Mouse (Mus musculus): ENCODE measurements around the gene Anapc2.

The Anapc2 gene

DNA sequence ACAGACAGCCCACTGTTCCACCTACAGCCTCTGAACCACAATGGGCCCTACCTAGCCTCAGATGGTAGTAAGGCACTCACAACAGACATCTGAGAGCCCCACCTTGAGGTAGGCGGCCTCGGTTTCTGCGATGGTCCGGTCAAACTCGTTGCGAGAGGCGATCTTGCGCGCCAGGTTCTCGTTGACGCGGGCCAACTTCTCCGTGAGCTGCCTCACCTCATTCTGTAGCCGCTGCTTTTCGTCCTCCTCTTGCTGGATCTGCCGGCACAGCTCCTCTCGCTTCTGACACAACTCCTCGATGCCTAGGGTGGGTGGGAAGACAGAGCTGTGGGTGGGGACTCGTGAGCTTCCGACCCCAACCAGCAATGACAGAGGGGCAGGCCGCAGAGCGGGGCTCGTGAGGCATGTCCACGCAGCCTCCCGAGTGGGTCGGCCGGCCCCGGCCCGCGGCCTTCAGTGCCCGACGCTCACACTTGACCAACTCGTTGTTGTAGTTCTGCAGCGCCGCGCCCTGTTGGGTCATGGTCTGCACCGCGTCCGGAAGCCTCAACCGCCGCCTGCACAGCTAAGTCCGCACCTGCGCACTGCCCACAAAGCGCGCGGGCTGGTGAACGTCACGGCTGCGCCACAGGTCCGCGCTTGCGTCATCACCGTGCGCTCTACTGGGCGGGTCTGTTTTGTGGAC, at the start of gene Anapc2, which contains the start of gene Ssna1:
Gene Anapc2, plus strand, starts transcription at position 652 of the 685 bp plus-strand sequence.
Gene Ssna1, minus strand, starts transcription at position 612 of the 685 bp plus-strand sequence.
- ATAC-seq (ENCODE audit: low TSS enrichment), result peak; percentile 83

DNA sequence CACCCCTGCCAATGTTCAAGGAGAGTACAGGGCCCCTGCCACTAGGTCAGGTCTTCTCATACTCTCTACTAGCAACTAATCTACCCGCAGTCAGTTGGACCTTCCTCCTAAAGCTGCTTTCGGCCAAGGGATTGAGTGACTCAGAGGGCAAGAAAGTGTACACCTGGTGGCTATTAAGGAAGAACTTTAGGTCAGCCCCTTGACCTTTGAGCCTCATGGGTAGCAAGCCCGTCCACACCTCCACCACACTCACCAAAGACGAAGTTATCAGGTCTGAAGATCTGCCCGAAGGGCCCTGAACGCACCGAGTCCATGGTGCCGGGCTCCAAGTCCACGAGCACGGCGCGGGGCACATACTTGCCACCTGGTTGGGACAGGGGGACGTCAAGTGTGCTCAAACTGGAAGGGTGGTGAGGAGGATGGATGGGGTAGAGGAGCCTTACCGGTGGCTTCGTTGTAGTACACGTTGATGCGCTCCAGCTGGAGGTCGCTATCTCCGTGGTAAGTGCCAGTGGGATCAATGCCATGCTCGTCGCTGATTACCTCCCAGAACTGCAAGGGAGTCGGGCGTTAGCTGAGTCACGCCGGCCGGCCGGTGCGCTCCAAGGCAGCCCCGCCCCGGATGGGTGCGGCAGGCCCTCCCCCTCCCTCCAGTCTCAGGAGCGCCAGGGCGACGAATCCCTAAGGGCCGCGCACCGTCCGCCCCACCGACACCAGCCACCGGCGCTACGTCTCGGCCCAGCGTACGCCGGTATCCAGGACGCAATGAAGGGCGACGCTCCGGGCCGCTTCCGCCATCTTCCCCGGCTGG, 48.4 kb upstream of the Anapc2 start:
- peak; percentile 44 for ATAC-seq (ENCODE audit: low TSS enrichment)

DNA sequence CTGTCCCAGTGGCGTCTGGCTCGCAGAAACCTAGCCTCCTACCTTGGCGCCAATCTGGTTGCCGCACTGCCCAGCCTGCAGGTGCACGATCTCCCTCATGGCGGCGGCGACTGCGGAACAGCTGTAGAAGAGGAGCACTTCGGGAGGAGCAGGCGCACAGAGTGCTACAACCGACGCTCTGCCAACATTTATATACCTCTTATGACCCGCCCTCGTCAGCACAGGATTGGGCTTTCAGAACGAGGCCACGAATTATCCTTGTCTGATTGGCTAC, 47.8 kb upstream of the Anapc2 start, which contains the start of gene Tubb4b:
Gene Tubb4b, minus strand, starts transcription at position 211 of the 274 bp plus-strand sequence.
- no peak for ATAC-seq (ENCODE audit: low TSS enrichment)

GRCm38 (mm10) chr2:25224766-25225752, 47.2 kb upstream of the Anapc2 start:
- ATAC-seq (ENCODE audit: low TSS enrichment), result peak; percentile 83

DNA sequence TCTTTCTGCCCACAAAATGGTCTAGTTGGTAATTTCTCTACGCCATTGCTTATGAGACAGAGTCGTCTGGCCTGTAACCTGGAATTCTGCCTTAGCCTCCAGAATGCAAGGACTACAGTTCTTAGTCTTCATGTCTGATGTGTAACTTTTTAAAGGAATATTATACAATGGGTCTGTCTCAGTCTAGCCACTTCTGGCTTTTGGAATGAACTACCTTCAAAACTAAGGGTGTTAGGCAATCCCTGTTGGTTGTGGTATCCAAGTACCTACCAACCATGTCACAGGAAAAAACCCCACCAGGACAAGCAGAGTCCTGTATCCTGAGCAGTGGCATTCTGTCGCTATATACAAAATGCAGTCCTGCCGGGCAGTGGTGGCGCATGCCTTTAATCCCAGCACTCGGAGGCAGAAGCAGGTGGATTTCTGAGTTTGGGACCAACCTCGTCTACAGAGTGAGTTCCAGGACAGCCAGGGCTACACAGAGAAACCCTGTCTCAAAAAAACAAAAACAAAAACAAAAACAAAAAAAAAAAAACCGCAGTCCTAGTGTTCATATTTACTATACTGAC, 46.4 kb upstream of the Anapc2 start:
- no peak for ATAC-seq (ENCODE audit: low TSS enrichment)

DNA sequence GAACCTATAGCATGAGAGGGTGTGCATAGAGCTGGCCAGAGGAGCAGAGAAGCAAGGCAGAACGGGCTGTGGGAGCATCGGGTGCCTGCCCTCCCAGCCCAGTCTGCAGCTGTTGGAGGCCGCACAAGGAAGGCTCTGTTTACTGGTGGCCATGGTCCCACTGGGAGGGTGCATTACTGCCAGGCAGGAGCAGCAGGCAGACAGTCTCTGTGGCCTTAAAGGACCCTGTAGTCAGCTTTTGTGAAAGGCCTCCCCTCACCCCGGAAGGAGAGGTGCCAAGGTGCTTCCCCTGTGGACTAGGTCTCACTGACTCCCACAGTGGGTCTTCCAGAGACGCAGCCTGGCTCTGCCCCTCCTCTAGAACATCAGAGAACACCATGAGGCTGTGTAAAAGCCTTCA, 45.4 kb upstream of the Anapc2 start:
- ATAC-seq (ENCODE audit: low TSS enrichment), result no peak

GRCm38 (mm10) chr2:25227406-25227805, 44.9 kb upstream of the Anapc2 start:
- ATAC-seq (ENCODE audit: low TSS enrichment), result no peak

DNA sequence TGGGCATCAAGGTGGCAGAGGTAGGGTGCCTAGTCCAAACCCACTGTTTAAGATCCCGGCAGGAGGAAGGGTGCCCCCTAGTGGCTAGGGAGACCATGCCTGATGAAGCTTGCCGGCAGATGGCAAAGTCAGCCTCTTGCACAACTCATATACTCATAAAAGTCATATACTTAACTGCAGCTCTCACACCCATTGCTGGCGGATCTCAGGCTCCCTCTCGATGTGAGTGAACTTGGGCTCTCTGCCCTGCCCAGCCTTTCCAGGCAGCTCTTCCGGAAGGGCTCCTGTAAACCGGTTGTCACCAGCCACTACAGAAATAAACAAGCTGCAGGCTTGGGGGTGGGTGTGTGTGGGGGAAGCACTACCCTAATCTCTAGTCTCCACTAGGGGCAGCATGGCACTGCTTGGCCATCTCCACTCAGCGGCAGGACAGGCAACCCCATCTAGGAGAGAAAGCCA, 43.8 kb upstream of the Anapc2 start:
- peak; percentile 46 for ATAC-seq (ENCODE audit: low TSS enrichment)

DNA sequence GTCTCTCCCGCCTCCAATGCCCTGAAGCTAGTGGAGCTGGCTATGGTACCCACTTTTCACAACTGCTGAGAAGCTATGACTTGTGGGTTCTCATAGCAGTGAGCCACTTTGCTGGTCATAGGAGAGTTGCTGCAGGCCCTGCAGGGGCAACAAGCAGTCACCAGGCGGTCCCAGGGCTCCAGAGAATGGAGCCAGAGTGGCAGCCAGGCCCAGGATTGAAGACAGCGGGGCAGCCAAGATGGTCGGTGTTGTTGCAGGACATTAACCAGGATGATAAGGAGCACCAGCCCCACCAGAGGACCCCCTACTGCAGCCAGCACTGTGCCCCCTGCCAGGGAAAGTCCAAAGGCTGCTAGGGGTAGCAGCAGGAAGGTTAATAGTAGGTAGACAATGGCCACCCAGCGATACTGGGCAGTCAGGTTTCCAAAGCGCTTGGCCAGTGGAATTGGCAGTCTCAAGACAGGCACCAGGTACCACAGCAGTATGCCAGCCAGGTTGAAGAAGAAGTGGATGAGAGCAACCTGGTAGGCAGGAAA, 43.2 kb upstream of the Anapc2 start:
- no peak for ATAC-seq (ENCODE audit: low TSS enrichment)

GRCm38 (mm10) chr2:25229582-25229981, 42.7 kb upstream of the Anapc2 start:
- no peak for ATAC-seq (ENCODE audit: low TSS enrichment)

- ATAC-seq (ENCODE audit: low TSS enrichment), result no peak
Observed at GRCm38 (mm10) chr2:25230581-25230980, 41.7 kb upstream of the Anapc2 start.

GRCm38 (mm10) chr2:25231038-25231437, 41.2 kb upstream of the Anapc2 start:
- ATAC-seq (ENCODE audit: low TSS enrichment), result no peak

DNA sequence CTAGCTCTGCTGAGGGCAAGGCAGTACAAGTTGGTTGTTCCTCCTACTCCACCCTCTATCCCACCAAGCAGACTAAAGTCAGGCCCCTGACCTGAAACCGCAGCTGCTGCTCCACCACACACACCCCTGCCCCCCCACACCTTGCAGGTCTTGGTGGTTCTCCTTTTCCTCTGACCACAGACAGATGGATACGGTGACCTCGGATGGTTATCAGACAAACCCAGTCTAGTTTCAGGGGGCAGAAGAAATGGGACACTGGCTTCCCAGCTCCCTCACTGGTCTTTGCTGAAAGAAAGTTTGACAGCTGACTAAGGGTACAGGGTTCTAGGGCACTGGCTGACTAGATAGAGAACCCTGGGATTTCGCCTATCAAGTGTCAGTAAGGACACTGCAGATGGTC, 38.9 kb upstream of the Anapc2 start:
- ATAC-seq (ENCODE audit: low TSS enrichment), result no peak

DNA sequence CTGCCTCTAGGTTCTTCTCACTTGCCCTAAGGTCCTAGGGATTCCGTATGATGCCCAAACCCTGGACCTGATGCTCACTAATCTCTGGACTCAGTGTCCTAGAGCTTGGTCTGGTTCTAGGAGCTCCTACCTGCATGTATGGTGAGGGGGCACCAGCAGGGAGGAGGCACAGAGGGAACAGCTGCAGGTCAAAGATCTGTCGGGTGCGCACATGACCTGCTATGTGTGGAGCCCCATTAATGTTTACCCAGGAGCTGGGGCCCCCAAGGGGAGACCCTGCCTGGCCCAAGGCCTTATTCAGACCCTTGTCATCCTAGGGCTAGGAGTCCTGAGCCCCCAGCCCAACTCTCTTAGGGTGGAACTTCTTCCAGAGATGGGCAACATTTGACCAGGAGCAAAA, 38.2 kb upstream of the Anapc2 start, which contains the start of gene Slc34a3:
Gene Slc34a3, minus strand, starts transcription at position 315 of the 400 bp plus-strand sequence.
- ATAC-seq (ENCODE audit: low TSS enrichment), result no peak

DNA sequence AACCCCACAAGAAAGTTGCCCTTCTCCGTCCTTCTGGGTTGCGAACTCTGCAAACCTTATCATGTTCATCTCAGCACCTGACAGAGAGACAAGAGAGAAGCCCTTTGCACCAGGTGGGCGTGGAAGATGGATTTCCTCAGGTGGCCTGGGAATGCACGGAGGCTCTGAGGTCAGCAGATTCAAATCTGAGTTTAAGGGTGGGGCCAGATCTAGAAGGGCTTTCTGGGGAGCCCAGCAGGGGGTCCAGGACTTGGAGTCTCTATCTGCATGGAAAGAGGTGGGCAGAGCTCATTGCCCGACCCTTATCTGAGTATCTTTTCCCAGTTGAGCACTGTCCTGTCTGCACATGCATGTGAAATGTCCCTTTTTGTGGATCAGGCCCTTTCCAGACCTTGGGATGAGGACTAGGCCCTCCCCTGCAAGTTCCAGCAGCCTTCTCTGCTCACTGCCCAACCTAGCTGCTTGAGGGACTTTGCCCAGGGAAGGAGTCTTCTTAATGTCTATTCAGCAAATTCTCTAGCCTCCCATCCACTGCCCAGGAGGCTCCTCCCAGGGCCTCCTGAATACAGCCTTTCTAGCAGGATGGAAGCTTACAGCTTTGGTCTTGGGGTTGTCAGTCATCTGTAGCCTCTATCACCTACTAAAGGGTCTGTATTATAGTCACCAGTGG, 37.6 kb upstream of the Anapc2 start:
- no peak for ATAC-seq (ENCODE audit: low TSS enrichment)

- no peak for ATAC-seq (ENCODE audit: low TSS enrichment)
Observed at GRCm38 (mm10) chr2:25236614-25237013, 35.7 kb upstream of the Anapc2 start, which contains the start of gene Rnf224. TSS of gene Rnf224 (minus strand) at chr2:25236787.

- ATAC-seq (ENCODE audit: low TSS enrichment), result no peak
Observed at GRCm38 (mm10) chr2:25237522-25237921, 34.8 kb upstream of the Anapc2 start.

- ATAC-seq (ENCODE audit: low TSS enrichment), result no peak
Observed at GRCm38 (mm10) chr2:25238106-25238505, 34.2 kb upstream of the Anapc2 start.

DNA sequence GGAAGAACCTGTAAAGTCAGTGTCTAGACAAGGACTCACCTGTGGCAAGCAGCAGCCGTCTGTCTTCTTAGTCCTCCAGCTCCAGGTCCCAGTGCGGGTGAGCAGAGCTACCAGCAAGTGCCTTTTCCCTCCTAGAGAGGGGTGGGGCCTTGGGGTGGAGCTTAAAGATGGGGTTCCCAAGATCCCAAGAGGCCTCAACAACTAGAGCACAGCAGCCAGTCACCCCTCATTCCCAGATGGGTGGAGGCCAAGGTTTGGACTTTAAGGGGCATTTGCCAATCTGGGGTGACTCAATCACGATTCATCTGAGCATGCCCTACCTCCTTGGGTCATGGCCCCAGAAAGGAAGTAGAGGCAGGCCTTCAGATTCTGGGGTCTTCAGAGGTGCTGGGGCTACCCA, 32.5 kb upstream of the Anapc2 start:
- ATAC-seq (ENCODE audit: low TSS enrichment), result no peak

DNA sequence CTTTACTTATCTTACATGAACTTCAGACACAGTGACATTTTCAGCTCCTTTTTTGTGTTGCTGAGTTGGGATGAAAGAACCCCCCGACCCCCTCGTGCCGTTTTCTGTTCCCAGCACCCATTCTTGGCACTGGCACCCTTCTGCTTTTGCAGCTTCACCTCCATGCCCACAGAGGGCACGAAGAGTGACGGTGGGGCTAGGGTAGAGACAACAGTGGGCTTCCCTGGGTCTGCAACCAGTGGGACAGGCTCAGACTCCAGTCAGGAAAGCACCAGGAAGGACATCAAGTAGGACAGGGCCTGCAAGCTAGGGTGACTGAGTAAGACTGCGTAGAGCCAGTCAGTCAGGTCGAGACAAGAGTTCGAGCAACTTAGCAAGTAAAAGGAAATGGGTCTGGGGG, 32.0 kb upstream of the Anapc2 start:
- no peak for ATAC-seq (ENCODE audit: low TSS enrichment)

Measured in frontal cortex, adult (tissue).